Mouse (Mus musculus) inflammation-experienced regulatory T-cells, adult 6 months (primary cell): ENCODE data around the gene Chd1. TPM values are rescaled to one million over a fixed set of nuclear protein-coding genes. Genes with fewer than 3 reads are reported as not detected.
A peak's percentile ranks its signal among the peaks of the same experiment; 100 is the strongest.

Source experiments
- ATAC-seq: one replicate; pipeline ENCODE4 v1.8.0; 2017
- polyA plus RNA-seq, 3 experiments: library from polyadenylated mRNA; unstranded; fragments of 100-300 nt; shearing (Covaris generic); gene quantifications; one replicate each; pipeline ENCODE4 v1.2.1; 2017

The Chd1 gene
- polyA plus RNA-seq, 3 experiments from 2014 or later = 16.7 to 19.2 (median 18.8) TPM

DNA sequence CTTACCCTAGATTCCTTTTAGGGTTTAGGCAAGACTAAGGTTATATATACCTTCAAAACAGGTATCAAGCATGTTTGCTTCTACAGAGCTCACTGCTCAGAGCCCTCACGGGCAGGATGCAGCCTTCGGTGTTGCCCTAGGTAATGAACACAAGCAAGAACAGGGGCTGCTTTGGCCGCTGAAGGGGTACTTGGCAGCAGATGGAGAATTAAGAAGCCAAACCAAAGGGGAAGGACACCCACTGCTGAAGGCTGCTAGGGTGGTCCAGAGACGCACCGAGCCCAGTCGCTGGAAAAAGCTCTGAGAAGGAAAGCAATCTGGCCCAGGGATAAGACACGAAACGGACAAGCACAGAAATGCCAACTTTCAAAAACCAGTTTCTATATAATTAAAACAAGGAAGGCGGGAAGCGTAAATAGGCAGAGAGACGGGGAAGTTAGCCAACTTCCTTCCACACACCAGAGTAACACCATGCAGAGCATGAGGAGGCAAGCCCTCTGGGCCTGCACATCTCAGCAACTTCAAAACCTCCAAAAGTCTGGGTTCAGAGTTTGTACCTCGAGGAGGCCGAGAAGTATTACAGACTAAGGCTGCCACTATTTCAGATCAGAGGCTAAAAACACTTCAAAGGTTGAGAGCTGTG is 107.5 kb downstream of the Chd1 start:
- ATAC-seq = no peak

DNA sequence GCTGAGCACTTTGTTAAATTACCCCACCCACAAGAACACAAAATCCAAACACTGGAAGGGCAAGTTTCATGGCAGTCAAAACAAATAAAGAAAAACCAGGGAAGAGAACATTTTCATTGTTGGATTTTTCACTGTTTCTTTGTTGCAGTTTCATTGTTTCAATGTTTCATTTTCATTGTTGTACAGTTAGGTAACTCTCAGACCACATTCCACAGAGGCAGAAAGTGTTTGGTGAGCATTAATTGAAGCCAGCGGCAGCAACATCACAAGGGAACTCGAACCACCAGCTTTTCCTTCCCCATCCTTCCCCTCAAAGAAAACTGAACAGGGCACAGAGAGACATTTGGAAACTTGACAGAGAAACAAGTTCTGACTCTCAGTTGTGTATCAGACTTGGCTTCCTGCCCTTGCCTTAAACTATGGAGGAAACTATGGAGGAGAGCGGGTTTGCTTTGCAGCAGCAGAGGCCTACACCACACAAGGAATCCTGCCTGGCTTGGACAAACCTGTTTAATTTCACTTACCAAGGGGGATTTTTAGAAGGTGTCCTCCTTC is 109.0 kb downstream of the Chd1 start:
- ATAC-seq = no peak

DNA sequence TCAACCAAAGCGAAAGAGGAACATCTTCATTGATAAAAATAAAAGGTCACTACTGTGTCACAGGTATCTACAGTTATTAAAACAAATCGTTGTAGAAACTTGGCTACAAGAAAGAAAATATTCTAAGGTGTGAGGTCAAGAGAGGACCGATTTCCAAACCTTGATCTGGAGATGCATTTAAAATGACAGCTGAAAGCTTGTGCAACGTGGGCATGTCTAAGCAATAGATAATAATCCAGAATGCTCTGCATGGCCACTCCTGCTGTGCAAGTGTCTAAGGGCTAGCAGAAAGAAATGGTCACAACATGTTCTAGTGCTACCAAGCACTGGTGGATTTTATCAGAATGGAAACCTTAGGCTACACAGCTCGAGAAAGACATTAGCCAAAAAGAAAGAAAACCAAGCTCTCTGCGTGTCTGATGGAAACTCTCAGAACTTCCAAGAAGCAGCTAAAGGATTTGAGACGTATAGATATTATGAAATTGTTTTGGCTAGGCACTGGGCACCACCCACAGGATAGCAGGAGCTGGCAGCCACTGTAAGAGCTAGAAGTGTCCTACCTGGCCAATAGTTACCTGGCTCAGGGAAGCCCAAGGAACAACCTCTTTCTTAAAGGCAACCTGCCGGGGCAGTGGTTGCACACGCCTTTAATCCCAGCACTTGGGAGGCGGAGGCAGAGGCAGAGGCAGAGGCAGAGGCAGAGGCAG is 110.7 kb downstream of the Chd1 start:
- no peak for ATAC-seq

DNA sequence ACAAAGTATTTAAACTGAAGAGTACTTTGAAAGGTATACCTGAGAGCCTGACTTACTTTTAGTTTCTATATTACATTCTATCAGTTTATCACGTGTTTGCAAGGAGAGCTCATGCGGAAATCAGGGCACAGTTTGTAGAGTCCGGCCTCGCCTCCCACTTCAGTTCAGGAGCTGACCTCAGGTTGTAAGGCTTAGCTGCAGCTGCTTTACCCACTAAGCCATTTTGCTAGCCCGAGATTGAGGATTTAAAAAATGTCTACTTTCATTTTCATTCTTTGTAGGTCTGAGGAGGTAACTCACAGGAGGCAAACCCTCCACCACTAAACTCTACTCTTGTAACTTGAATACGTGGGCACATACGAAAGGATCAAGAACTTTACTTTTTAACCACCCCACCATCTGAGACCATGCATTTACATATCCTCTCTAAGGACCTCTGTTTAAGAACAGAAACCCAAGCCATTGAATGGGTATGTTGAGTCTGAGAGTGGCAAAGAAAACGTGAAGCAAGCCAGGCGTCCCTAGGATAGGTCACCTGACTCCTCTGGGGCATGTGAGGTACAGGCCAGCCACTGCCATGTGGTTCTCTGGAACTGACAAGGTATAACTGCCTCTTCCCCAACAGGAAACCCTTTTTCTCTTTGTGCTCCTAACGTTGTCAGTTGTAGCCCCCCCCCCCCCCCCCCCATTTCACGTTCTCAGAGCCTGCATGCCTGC is 111.8 kb downstream of the Chd1 start:
- ATAC-seq = peak; percentile 81

DNA sequence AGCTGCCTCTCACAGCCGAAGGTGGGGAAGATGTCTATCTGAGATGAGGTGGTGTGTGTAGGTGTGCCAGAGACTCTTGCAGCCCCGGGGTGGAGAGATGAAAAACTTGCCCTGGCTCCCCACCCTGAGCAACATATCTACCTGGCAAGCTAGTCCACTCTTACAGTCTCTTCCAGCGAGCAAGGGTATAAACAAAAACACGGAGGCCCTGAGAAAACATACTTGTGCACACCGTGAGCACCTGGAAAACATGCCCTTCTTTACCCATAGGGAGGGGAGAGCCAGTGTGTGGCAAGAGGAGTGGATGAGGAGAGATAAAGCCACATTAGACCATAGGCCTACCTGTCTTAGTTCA is 112.3 kb downstream of the Chd1 start:
- ATAC-seq = no peak

GRCm38 (mm10) chr17:15817634-15818033 is 112.9 kb downstream of the Chd1 start:
- no peak for ATAC-seq

- no peak for ATAC-seq
These were observed 113.6 kb downstream of the Chd1 start for GRCm38 (mm10) chr17:15818372-15818771.

- ATAC-seq = no peak
These were observed 115.4 kb downstream of the Chd1 start for GRCm38 (mm10) chr17:15820146-15820545.

GRCm38 (mm10) chr17:15820761-15821160 is 116.0 kb downstream of the Chd1 start:
- ATAC-seq = no peak

- ATAC-seq = no peak
These were observed 116.9 kb downstream of the Chd1 start for GRCm38 (mm10) chr17:15821706-15822105.

Other genes with a start within 250 kb of the Chd1 start
- 100 to 1,000 TPM; 370 to 432 (median 370) TPM for gene Psmb1, start 205.2 kb upstream of the Chd1 start, polyA plus RNA-seq
- 10 to 100 TPM; 48.2 to 58.1 (median 56.7) TPM for gene Tbp, start 205.1 kb upstream of the Chd1 start, polyA plus RNA-seq
- gene Pdcd2, start 177.7 kb upstream of the Chd1 start, polyA plus RNA-seq = 10 to 100 TPM; 18.0 to 29.1 (median 21.3) TPM
- gene Prdm9, start 140.6 kb upstream of the Chd1 start, polyA plus RNA-seq = 1 to 10 TPM; 4.5 to 9.0 (median 7.0) TPM
- under 1 TPM; 0.44 to 0.57 (median 0.52) TPM for gene Rgmb, start 126.1 kb downstream of the Chd1 start, polyA plus RNA-seq